Mouse (Mus musculus) MEL (cell line): ENCODE measurements around the gene Chac2. TPM values are rescaled to one million over a fixed set of nuclear protein-coding genes. Genes with fewer than 3 reads are reported as not detected.

ENCODE experiments used
- POLR2AphosphoS5 ChIP-seq: IDR thresholded peaks from 2 replicates; pipeline ENCODE4 v1.6.1; 2012; ENCODE audit warnings: low read depth, borderline replicate concordance, mild to moderate bottlenecking, inconsistent platforms, low read length, moderate library complexity, mixed read lengths
- polyA plus RNA-seq, 2 experiments: library from polyadenylated mRNA; stranded (reverse) in 1 of 2; unstranded in 1 of 2; fragments of >175 nt in 1 of 2; fragments of >200 nt in 1 of 2; gene quantifications; 2 replicates each; pipeline versions ENCODE4 v1.2.1 to v1.2.4; 2012; ENCODE audit warnings: low replicate concordance in 2 of 2, low read depth in 1 of 2; ENCODE audit not compliant: insufficient read length in 2 of 2, insufficient read depth in 1 of 2, missing spikeins in 1 of 2
- total RNA-seq: library from RNA; depleted of rRNA; stranded (reverse); fragments of 300-350 nt; gene quantifications from 2 replicates; pipeline ENCODE4 v1.2.3, GENCODE M21; 2012; rRNA removed

Gene Chac2
- total and polyA plus RNA-seq, 3 experiments = 10.8 to 11.1 TPM; not detected in 1

DNA sequence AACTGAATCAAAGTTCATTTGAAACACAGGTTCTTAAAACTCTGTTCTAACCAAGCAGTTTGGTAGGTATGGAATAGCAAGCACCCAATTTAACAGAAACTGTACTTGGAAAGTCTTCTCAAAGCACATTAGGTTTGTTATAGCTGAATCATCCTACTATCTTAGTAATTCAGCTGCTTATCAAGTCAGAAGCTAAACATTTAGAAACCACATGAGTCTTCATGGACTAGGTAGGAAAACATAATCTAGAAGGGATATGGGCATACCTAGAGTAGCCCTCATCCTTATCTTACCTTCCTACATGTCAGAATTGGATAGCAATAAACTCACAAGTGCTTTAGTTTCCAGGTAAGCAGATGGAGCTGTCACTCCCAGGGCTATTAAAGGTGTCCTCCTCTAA lies 58.1 kb downstream of the Chac2 start (continued):
- TF ChIP-seq POLR2AphosphoS5 = no peak
- TF ChIP-seq, all 39 proteins: peak for 9

Other genes with a start within 250 kb of the Chac2 start
- gene Psme4, start 214.6 kb downstream of the Chac2 start, total RNA-seq = 45.6 and 62.7 TPM in 2 replicates
- 10 to 100 TPM; 42.5 to 96.4 TPM for gene Psme4, start 214.6 kb downstream of the Chac2 start, polyA plus RNA-seq
- 0.08 TPM in 1 of 2 replicates, not detected in the other for gene Gpr75, start 101.0 kb downstream of the Chac2 start, total RNA-seq
- gene Gpr75, start 101.0 kb downstream of the Chac2 start, polyA plus RNA-seq = under 1 TPM in 1 of 2 experiments, not detected in 1; 0.08 TPM
- gene Asb3, start 100.9 kb downstream of the Chac2 start, total RNA-seq = 13.8 and 14.3 TPM in 2 replicates
- gene Asb3, start 100.9 kb downstream of the Chac2 start, polyA plus RNA-seq = 1 to 10 TPM in 1 of 2 experiments, not detected in 1; 7.9 TPM
- gene Erlec1, start 32.0 kb downstream of the Chac2 start, total RNA-seq = 6.7 and 7.4 TPM in 2 replicates
- gene Erlec1, start 32.0 kb downstream of the Chac2 start, polyA plus RNA-seq = 10 to 100 TPM in 1 of 2 experiments, not detected in 1; 22.3 TPM
- not detected in 2 replicates for gene Gm17332, start 196.1 kb upstream of the Chac2 start, total RNA-seq
- not detected for gene Gm17332, start 196.1 kb upstream of the Chac2 start, polyA plus RNA-seq